Mouse (Mus musculus) embryonic facial prominence, embryonic 14.5 days (tissue): ENCODE data around the gene Nr3c2. TPM values are rescaled to one million over a fixed set of nuclear protein-coding genes. Genes with fewer than 3 reads are reported as not detected.

Source experiments
- ATAC-seq: fragments of 200-750 bp; cut with Nextera tagmentation; 2 replicates; pipeline ENCODE4 v1.8.0; 2017; ENCODE audit warnings: low read depth, moderate number of reproducible peaks, moderate TSS enrichment
- DNase-seq: peaks from one replicate; pipeline ENCODE4 v3.0.0-alpha.2; 2015; ENCODE audit warnings: low spot score
- H3K27ac ChIP-seq: fragments of 300-500 bp; sonication (generic); replicated peaks from 2 replicates; pipeline ENCODE4 v1.5.1; 2014; ENCODE audit warnings: low read depth, mild to moderate bottlenecking, low read length, moderate library complexity
- H3K27me3 ChIP-seq: fragments of 300-500 bp; sonication (generic); replicated peaks from 2 replicates; pipeline ENCODE4 v1.6.1; 2014; ENCODE audit warnings: low read length; ENCODE audit not compliant: control insufficient read depth, insufficient read depth
- H3K36me3 ChIP-seq: fragments of 300-500 bp; sonication (generic); 2 replicates; pipeline ENCODE4 v1.6.1; 2014; ENCODE audit warnings: low read length, mixed read lengths; ENCODE audit not compliant: control insufficient read depth, insufficient read depth
- H3K4me1 ChIP-seq: fragments of 300-500 bp; sonication (generic); 2 replicates; pipeline ENCODE4 v1.6.1; 2014; ENCODE audit warnings: antibody characterized with exemption, low read length; ENCODE audit not compliant: control insufficient read depth, insufficient read depth
- H3K4me2 ChIP-seq: fragments of 300-500 bp; sonication (generic); 2 replicates; pipeline ENCODE4 v1.6.1; 2014; ENCODE audit warnings: low read depth, mild to moderate bottlenecking, low read length, moderate library complexity, mixed read lengths
- H3K4me3 ChIP-seq: fragments of 300-500 bp; sonication (generic); 2 replicates; pipeline ENCODE4 v1.5.1; 2014; ENCODE audit warnings: low read depth, mild to moderate bottlenecking, low read length
- H3K9ac ChIP-seq: fragments of 300-500 bp; sonication (generic); 2 replicates; pipeline ENCODE4 v1.6.1; 2014; ENCODE audit warnings: low read depth, mild to moderate bottlenecking, low read length, moderate library complexity, mixed read lengths
- H3K9me3 ChIP-seq: fragments of 300-500 bp; sonication (generic); 2 replicates; pipeline ENCODE4 v1.6.1; 2016; ENCODE audit warnings: low read length; ENCODE audit not compliant: control insufficient read depth
- WGBS: fragments of 180-500 bp; shearing (Covaris S2); extraction: QIAGEN DNeasy Blood & Tissue Kit; methylation state at CpG from one replicate; pipeline ENCODE4 v1.1.7; 2014; 5-methylcytosine and 5-hydroxymethylcytosine counted together
- polyA plus RNA-seq: library from polyadenylated mRNA; unstranded; fragments of >200 nt; fragmentation: Nextera tagmentation; extraction: Ambion mirVana; gene quantifications from 2 replicates; pipeline ENCODE4 v1.2.1, GENCODE M21; 2014

Gene Nr3c2
- polyA plus RNA-seq, 1 experiment from 2014 or later = 6.5 TPM

GRCm38 (mm10) chr8:77176343-77176742, 277.1 kb downstream of the Nr3c2 start:
- DNase-seq (no peak), ATAC-seq (no peak)
- no peak overlapping the region for H3K4me3 ChIP-seq
- no peak overlapping the region for H3K4me2 ChIP-seq
- 72% methylated on average over 4 of the region's 4 CpGs for WGBS
- no peaks in the 10 kb centered on the region for H3K4me1 ChIP-seq
- H3K27me3 ChIP-seq = no peaks in the 10 kb centered on the region
- H3K27ac ChIP-seq = no peak overlapping the region
- H3K9ac ChIP-seq = no peak overlapping the region
- H3K36me3 ChIP-seq = no peaks in the 10 kb centered on the region
- no peaks in the 10 kb centered on the region for H3K9me3 ChIP-seq

GRCm38 (mm10) chr8:77185816-77186215, 286.6 kb downstream of the Nr3c2 start:
- H3K9me3 ChIP-seq = no peaks in the 10 kb centered on the region
- 94% methylated on average over 28 of the region's 28 CpGs for WGBS
- H3K27ac ChIP-seq = no peak overlapping the region
- no peak for DNase-seq
- H3K4me1 ChIP-seq = peaks cover 3% of the 10 kb centered on the region; the same call in 1 of the 2 replicates
- H3K4me2 ChIP-seq = no peak overlapping the region
- no peaks in the 10 kb centered on the region for H3K36me3 ChIP-seq
- no peak for ATAC-seq
- H3K4me3 ChIP-seq = no peak overlapping the region
- H3K9ac ChIP-seq = no peak overlapping the region
- no peaks in the 10 kb centered on the region for H3K27me3 ChIP-seq

- peaks cover 3% of the 10 kb centered on the region; the same call in 1 of the 2 replicates for H3K4me1 ChIP-seq
- no peak overlapping the region for H3K4me3 ChIP-seq
- DNase-seq (no peak), ATAC-seq (no peak)
- H3K9ac ChIP-seq = no peak overlapping the region
- 73% methylated on average over 9 of the region's 9 CpGs for WGBS
- H3K36me3 ChIP-seq = no peaks in the 10 kb centered on the region
- H3K27me3 ChIP-seq = no peaks in the 10 kb centered on the region
- no peaks in the 10 kb centered on the region for H3K9me3 ChIP-seq
- no peak overlapping the region for H3K27ac ChIP-seq
- H3K4me2 ChIP-seq = no peak overlapping the region
These were observed 287.8 kb downstream of the Nr3c2 start for GRCm38 (mm10) chr8:77186914-77187536.

- H3K4me2 ChIP-seq = no peak overlapping the region
- no peak overlapping the region for H3K27ac ChIP-seq
- WGBS = 48% methylated on average over 9 of the region's 9 CpGs
- H3K4me3 ChIP-seq = no peak overlapping the region
- peaks cover 3% of the 10 kb centered on the region; the same call in 1 of the 2 replicates for H3K4me1 ChIP-seq
- H3K36me3 ChIP-seq = no peaks in the 10 kb centered on the region
- ATAC-seq (no peak), DNase-seq (no peak)
- H3K9ac ChIP-seq = no peak overlapping the region
- H3K27me3 ChIP-seq = no peaks in the 10 kb centered on the region
- H3K9me3 ChIP-seq = no peaks in the 10 kb centered on the region
These were observed 288.5 kb downstream of the Nr3c2 start for GRCm38 (mm10) chr8:77187748-77188147.

GRCm38 (mm10) chr8:77188298-77188697, 289.1 kb downstream of the Nr3c2 start:
- no peak overlapping the region for H3K27ac ChIP-seq
- ATAC-seq = no peak
- DNase-seq = peak; percentile 55
- H3K9me3 ChIP-seq = no peaks in the 10 kb centered on the region
- no peak overlapping the region for H3K4me3 ChIP-seq
- WGBS = 37% methylated on average over 4 of the region's 4 CpGs
- peaks cover 3% of the 10 kb centered on the region; the same call in 1 of the 2 replicates for H3K4me1 ChIP-seq
- no peaks in the 10 kb centered on the region for H3K27me3 ChIP-seq
- no peak overlapping the region for H3K9ac ChIP-seq
- no peaks in the 10 kb centered on the region for H3K36me3 ChIP-seq
- H3K4me2 ChIP-seq = no peak overlapping the region

- H3K27ac ChIP-seq = no peak overlapping the region
- WGBS = 62% methylated on average over 9 of the region's 9 CpGs
- no peaks in the 10 kb centered on the region for H3K36me3 ChIP-seq
- ATAC-seq (no peak), DNase-seq (no peak)
- peaks cover 3% of the 10 kb centered on the region; the same call in 1 of the 2 replicates for H3K4me1 ChIP-seq
- H3K9me3 ChIP-seq = no peaks in the 10 kb centered on the region
- H3K27me3 ChIP-seq = no peaks in the 10 kb centered on the region
- H3K4me3 ChIP-seq = no peak overlapping the region
- no peak overlapping the region for H3K9ac ChIP-seq
- H3K4me2 ChIP-seq = no peak overlapping the region
These were observed 290.1 kb downstream of the Nr3c2 start for GRCm38 (mm10) chr8:77189318-77189717.

- ATAC-seq (no peak), DNase-seq (no peak)
- H3K36me3 ChIP-seq = no peaks in the 10 kb centered on the region
- H3K4me3 ChIP-seq = no peak overlapping the region
- WGBS = 80% methylated on average over 3 of the region's 3 CpGs
- no peaks in the 10 kb centered on the region for H3K27me3 ChIP-seq
- H3K9me3 ChIP-seq = no peaks in the 10 kb centered on the region
- no peak overlapping the region for H3K27ac ChIP-seq
- no peak overlapping the region for H3K4me2 ChIP-seq
- H3K9ac ChIP-seq = no peak overlapping the region
- peaks cover 3% of the 10 kb centered on the region; the same call in 1 of the 2 replicates for H3K4me1 ChIP-seq
These were observed 291.2 kb downstream of the Nr3c2 start for GRCm38 (mm10) chr8:77190393-77190792.

- DNase-seq = no peak
- Histone ChIP-seq H3K27me3 (no peaks in the 10 kb centered on the region), H3K9me3 (no peaks in the 10 kb centered on the region), H3K4me2 (no peak overlapping the region), H3K4me3 (no peak overlapping the region), H3K9ac (no peak overlapping the region), H3K27ac (no peak overlapping the region), H3K36me3 (no peaks in the 10 kb centered on the region), H3K4me1 (peaks cover 11% of the 10 kb centered on the region; the same call in 1 of the 2 replicates)
- no peak for ATAC-seq
- 89% methylated on average over 3 of the region's 3 CpGs for WGBS
These were observed 310.1 kb downstream of the Nr3c2 start for GRCm38 (mm10) chr8:77209297-77209696.

GRCm38 (mm10) chr8:77213893-77214464, 314.7 kb downstream of the Nr3c2 start:
- no peak for ATAC-seq

More at GRCm38 (mm10) chr8:77213893-77214464, 314.7 kb downstream of the Nr3c2 start:
- DNase-seq = no peak
- H3K27ac ChIP-seq = peak overlapping the region; percentile 33; the same call in 1 of the 2 replicates
- peaks cover 21% of the 10 kb centered on the region for H3K4me1 ChIP-seq
- WGBS = 41% methylated on average over 3 of the region's 3 CpGs
- H3K36me3 ChIP-seq = no peaks in the 10 kb centered on the region
- H3K4me3 ChIP-seq = no peak overlapping the region
- H3K9ac ChIP-seq = peak overlapping the region; percentile 9; the same call in 1 of the 2 replicates
- no peaks in the 10 kb centered on the region for H3K9me3 ChIP-seq
- no peak overlapping the region for H3K4me2 ChIP-seq
- H3K27me3 ChIP-seq = no peaks in the 10 kb centered on the region
